Mouse (Mus musculus): ENCODE data around the gene Sh3bgrl2.
A peak's percentile ranks its signal among the peaks of the same experiment; 100 is the strongest.

DNA sequence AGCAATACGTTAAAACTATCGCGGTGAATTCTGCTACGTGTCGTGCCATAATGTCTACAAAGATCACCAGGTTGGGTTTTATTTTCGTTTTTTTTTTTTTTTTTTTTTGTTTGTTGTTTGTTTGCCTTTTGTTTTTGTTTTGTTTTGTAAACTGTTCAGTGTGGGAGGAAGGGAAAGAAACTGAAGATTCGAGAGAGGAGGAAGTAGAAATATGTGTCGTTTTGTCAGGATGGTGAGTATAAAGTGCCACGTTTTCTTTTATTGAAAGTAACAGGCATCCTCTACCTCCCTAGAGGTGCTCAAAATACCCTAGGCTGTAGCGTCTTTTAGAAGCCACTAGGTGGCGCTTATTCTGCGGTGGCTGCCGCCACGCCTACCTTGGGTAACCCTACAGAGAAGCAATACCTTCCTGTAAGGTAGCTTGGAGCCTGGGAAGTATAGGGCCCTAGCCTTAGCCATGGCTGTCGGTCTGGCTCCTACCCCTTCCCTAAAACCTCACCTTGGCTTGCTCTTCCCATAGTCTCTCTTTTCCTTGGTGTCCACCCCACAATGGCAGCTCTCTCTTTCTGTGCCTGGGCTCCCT lies 104.6 kb downstream of the Sh3bgrl2 start:
- TF ChIP-seq CTCF (conservative IDR thresholded peaks at IDR 0.05; ENCODE audit: insufficient read depth, insufficient read length, low read depth, low read length): peak; percentile 69
- no peak for TF ChIP-seq POLR2A (IDR thresholded peaks at IDR 0.05; ENCODE audit: low read depth, low read length)
